Mouse (Mus musculus) cerebellum, adult 11 months (tissue): ENCODE data around the gene Pde7b.

Experiments used
- DNase-seq: peaks from one replicate; pipeline ENCODE4 v3.0.0; 2022

Gene Pde7b

GRCm38 (mm10) chr10:20418202-20418855 lies 306.5 kb downstream of the Pde7b start:
- DNase-seq = no peak

- no peak for DNase-seq
These were observed 315.7 kb downstream of the Pde7b start for GRCm38 (mm10) chr10:20409181-20409580.

GRCm38 (mm10) chr10:20408336-20408735 lies 316.5 kb downstream of the Pde7b start:
- DNase-seq = no peak

GRCm38 (mm10) chr10:20405471-20405870 lies 319.4 kb downstream of the Pde7b start:
- DNase-seq = no peak

DNA sequence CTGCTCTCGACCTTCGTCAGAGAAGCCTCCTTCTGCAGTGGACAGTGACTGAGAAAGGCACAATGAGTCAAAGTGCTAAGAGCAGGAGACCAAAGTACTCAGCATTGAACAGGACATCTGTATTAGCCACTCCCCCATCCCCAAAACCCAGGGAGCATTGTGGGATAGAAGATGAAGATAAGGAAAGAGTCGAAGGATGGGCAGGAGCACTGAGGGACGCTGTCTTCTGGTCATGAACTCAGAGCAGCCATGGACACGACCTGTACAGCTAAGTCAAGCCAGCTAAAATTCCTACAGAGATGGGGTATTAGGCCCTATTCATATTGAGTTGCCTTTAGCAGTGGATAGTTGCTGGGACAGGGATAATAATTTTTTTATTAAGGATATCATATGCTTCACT lies 321.9 kb downstream of the Pde7b start:
- no peak for DNase-seq

- no peak for DNase-seq
These were observed 324.5 kb downstream of the Pde7b start for GRCm38 (mm10) chr10:20400406-20400805.

GRCm38 (mm10) chr10:20398641-20399390 lies 326.1 kb downstream of the Pde7b start:
- no peak for DNase-seq

- no peak for DNase-seq
These were observed 326.7 kb downstream of the Pde7b start for GRCm38 (mm10) chr10:20398224-20398623.

DNA sequence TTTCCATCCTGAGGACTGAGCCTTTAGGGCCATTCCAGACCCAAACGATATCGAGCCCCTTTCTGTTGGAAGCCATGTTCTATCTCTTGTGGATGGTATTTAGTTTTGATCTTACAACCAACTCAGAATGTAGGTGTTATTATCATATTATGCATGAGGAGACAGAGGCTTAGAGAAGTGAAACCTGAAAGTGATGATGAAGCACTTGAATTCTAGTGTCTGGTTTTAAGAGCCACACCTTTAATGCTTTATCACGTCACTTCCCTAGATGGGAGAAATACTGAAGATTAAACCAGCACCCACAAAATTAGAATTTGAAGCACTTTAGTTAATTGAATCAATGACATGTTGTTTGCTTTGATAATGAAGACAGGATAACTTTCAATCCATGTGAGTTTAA lies 329.1 kb downstream of the Pde7b start:
- DNase-seq = no peak

- DNase-seq = no peak
These were observed 330.1 kb downstream of the Pde7b start for GRCm38 (mm10) chr10:20394815-20395214.

DNA sequence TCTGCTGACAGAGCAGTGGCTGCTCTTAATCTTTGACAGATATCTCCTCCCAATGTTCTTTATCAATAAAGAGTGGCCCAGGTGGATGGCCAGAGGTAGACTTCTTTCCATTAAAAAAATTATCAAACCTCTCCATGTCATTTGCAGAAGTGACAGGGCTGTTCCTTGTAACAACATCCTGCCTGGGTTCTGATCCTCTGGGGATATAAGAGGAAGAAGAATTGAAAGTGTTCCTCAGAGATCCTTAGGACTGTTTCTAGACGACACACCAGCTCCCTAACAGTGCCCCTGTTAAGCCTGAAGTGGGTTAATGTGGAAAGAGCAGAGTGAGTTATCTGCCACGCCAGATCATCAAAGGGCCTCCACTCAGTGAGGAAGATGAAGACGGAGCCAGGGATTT lies 334.3 kb downstream of the Pde7b start:
- DNase-seq = no peak

- DNase-seq = no peak
These were observed 342.0 kb downstream of the Pde7b start for GRCm38 (mm10) chr10:20382807-20383419.

GRCm38 (mm10) chr10:20381352-20381751 lies 343.5 kb downstream of the Pde7b start:
- no peak for DNase-seq

- DNase-seq = peak; percentile 4
These were observed 344.1 kb downstream of the Pde7b start for GRCm38 (mm10) chr10:20380798-20381197.

GRCm38 (mm10) chr10:20379071-20379735 lies 345.7 kb downstream of the Pde7b start:
- no peak for DNase-seq

DNA sequence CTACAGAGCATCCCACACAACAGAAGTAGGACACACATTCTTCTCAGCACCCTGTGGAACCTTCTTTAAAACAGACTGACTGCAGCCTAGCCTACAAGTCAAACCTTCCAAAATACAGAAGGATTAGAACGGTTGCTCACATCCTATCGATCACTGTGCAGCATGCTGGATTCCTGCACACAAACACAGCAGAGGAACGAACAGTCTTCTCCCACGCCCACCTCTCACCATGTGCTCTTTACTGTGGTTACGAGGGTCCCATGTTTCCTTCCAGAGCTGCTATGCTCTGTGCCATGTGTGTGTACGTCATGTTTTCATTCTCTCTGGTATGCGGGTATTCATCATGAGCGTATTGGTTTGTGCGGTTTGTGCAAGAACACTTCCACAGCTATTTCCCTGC lies 347.3 kb downstream of the Pde7b start:
- no peak for DNase-seq

- no peak for DNase-seq
These were observed 352.8 kb downstream of the Pde7b start for GRCm38 (mm10) chr10:20372046-20372445.

- DNase-seq = no peak
These were observed 362.3 kb downstream of the Pde7b start for GRCm38 (mm10) chr10:20362450-20363118.

DNA sequence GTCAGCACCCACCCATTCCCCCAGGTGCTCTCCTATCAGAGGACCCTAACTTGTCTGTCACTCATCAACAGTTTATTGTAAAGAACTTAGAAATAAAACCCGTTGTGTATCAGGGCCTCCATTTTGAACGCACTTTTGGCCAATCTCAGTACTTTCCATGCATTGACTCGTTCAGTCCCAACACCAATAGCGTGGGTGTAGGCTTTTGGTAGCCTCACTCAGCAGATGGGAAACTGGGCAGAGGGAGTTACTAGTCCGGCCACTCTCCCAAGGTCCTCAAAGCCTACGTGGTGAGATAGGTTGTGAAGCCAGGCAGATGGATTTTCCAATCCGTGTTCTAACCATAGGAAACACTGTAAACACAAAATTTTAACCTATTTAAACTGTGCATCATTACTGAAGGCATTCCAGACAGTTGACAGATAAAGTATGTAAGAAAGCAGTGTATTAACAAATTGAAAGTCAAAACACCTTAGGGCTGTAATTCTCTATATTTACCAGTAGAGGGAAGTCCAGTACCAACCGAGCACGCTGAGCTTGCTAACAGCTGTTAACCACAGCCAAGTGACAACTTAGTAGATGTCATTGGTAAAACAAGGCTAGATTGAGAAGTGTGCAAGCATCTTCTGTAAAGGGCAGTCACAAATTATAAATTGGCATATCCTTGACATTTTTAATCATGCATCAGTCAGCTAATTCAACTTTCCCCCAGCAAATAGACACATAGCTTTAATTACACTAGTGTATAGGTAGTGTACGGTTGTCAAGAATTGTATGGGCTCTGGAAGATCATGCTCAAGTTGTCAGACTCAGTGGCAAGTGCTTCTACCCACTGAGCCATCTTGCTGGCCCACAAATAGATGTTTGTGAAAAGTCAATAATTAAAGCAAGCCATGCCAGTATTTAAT lies 363.1 kb downstream of the Pde7b start:
- no peak for DNase-seq

- DNase-seq = no peak
These were observed 376.0 kb downstream of the Pde7b start for GRCm38 (mm10) chr10:20348894-20349293.
